ENCODE assay signal across 22 mouse cellular contexts in genomic region chr4:77277913-77278312, GRCm38 (mm10).
"Had no signal": no experiment of that assay in that cellular context is flagged by ENCODE, and none has a peak within 500 bp of the region (broad histone marks: within the 10 kb centered on the region; RNA-seq: fewer than 3 reads in every experiment).

No protein-coding gene starts in this region.

- H3K4me1 ChIP-seq: liver, embryonic 13.5 days; liver, embryonic 15.5 days; lung, embryonic 15.5 days; megakaryocyte, embryonic 14.5 days; neural tube, embryonic 13.5 days; neural tube, embryonic 15.5 days had no signal

- H3K9me3 ChIP-seq: liver, embryonic 13.5 days; liver, embryonic 15.5 days; lung, embryonic 15.5 days; megakaryocyte, embryonic 14.5 days; neural tube, embryonic 13.5 days; neural tube, embryonic 15.5 days had no signal

- H3K4me3 ChIP-seq: liver, embryonic 13.5 days; liver, embryonic 15.5 days; lung, embryonic 15.5 days; megakaryocyte, embryonic 14.5 days; neural tube, embryonic 13.5 days; neural tube, embryonic 15.5 days had no signal

- H3K4me2 ChIP-seq: liver, embryonic 11.5 days; liver, embryonic 13.5 days; liver, embryonic 15.5 days; lung, embryonic 15.5 days; neural tube, embryonic 13.5 days; neural tube, embryonic 15.5 days had no signal

- H3K27me3 ChIP-seq: liver, embryonic 13.5 days; liver, embryonic 15.5 days; lung, embryonic 15.5 days; megakaryocyte, embryonic 14.5 days; neural tube, embryonic 13.5 days; neural tube, embryonic 15.5 days had no signal

- ATAC-seq: liver, postnatal 0 days; lung, postnatal 0 days had no signal

- H3K36me3 ChIP-seq: liver, embryonic 13.5 days; liver, embryonic 15.5 days; lung, embryonic 15.5 days; neural tube, embryonic 13.5 days; neural tube, embryonic 15.5 days had no signal

- DNase-seq: liver; liver, embryonic 13.5 days; liver, postnatal 0 days; lung, adult 2 months; lung, postnatal 14 days; lung, postnatal 36 days; retina, postnatal 1 day; right cerebral cortex, adult 18-20 months; right cerebral cortex, postnatal 25 days; right cerebral cortex, postnatal 4 days; spleen, adult 18-20 months; thymus, adult 18-20 months; thymus, postnatal 14 days; thymus, postnatal 36 days had no signal

- H3K27ac ChIP-seq: liver, embryonic 13.5 days; liver, embryonic 15.5 days; lung, embryonic 15.5 days; macrophage; neural tube, embryonic 13.5 days; neural tube, embryonic 15.5 days had no signal

- H3K9ac ChIP-seq: liver, embryonic 13.5 days; liver, embryonic 15.5 days; liver, postnatal 0 days; lung, embryonic 15.5 days; neural tube, embryonic 13.5 days; neural tube, embryonic 15.5 days had no signal
